Mouse (Mus musculus): ENCODE measurements around the gene Smap2. TPM values are rescaled to one million over a fixed set of nuclear protein-coding genes. Genes with fewer than 3 reads are reported as not detected.
A peak's percentile ranks its signal among the peaks of the same experiment; 100 is the strongest.

Gene Smap2
- polyA plus RNA-seq, 1 experiment from 2014 or later: 22.7 TPM

DNA sequence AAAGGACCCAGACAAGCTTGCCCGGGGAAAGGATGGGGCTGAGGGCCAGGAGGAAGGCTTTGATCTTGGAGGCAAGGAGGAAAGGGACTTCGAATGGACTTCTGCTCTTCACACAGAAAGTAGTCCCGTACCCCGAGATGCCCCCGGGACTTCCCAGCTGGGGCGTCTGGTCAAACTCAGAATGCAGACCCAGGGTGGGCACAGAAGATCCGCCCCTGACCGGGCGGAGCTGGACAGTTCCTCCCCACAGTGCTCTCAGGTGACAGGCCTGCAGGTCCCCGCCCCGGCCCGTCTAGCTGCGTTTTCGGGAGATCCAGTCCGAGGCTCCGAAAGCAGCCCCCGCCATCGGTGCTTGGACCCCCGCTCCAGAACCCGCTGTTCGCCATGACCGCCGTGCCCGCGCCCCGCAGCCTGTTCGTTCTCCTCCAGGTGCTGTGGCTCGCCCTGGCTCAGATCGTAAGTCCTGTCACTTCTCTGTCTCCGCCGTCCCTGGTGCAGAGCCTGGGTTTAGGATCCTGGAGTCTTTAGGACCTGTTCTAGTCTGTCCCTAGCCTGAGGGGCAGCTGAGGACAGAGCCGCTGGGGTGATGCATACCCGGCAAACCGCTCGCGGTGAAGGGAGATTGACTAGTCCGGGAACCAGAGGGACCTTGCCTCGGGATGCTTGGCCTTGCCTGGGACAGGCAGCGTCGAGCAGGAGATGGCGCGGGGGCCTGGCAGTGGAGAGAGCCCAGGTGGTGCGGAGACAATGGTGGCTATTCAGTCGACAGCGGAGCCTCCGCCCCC, 22.5 kb upstream of the Smap2 start, which contains the start of gene Col9a2:
TSS of gene Col9a2 (plus strand) at position 55 of the 785 bp plus-strand sequence.
- 6% methylated on average over 46 of the region's 46 CpGs for WGBS
- H3K27me3 ChIP-seq: peaks cover 34% of the 10 kb centered on the region

DNA sequence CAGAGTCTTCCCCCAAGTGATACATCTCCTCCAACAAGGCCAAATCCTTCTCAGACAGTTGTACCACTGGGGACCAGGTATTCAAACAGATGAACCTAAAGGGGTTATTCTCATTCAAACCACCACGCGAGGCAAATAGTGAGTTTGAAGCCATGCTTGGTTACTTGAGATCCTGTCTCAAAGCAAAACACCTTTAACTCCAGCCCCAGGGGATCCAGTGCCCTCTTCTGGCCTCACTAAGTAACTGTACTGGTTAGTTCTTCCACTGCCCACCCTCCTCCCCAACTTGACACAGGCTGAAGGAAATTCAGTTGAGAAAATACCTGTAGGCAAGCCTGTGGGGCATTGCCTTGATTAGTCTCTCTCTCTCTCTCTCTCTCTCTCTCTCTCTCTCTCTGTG, 16.0 kb upstream of the Smap2 start:
- ATAC-seq: no peak
- no peak overlapping the region for H3K9ac ChIP-seq
- 89% methylated on average over 2 of the region's 2 CpGs for WGBS

More for the DNA sequence above, 22.5 kb upstream of the Smap2 start, which contains the start of gene Col9a2:
- H3K27ac ChIP-seq: no peak within 1 kb of the TSS
- peak within 1 kb of the TSS; percentile 67 for H3K4me2 ChIP-seq
- H3K36me3 ChIP-seq (ENCODE audit: poor library complexity, severe bottlenecking): no peaks in the 10 kb centered on the region
- peak; percentile 69; the same call in 1 of the 2 replicates for ATAC-seq
- peak within 1 kb of the TSS; percentile 58 for H3K9ac ChIP-seq
- peak within 1 kb of the TSS; percentile 39 for H3K4me3 ChIP-seq
- peaks cover 22% of the 10 kb centered on the region for H3K4me1 ChIP-seq
- no peaks in the 10 kb centered on the region for H3K9me3 ChIP-seq (replicated peaks)

DNA sequence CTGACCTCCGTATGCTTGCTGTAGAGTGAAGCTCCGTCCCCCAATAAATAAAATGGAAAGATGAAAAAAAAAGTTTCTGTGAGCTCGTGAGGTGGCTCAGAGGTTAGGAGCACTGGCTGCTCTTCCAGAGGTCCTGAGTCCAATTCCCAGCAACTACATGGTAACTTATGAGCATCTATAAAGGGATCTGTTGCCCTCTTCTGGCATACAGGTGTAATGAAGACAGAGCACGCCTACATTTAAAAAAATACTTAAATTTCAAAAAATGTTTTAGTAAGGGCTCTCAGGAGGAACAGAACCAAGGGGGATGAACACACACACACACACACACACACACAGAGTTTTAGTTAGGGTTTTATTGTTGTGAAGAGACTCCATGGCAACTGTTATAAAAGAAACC, 14.4 kb upstream of the Smap2 start:
- H3K9ac ChIP-seq: no peak overlapping the region
- no peaks in the 10 kb centered on the region for H3K4me1 ChIP-seq
- no peaks in the 10 kb centered on the region for H3K9me3 ChIP-seq (replicated peaks)
- no peak for ATAC-seq
- no peaks in the 10 kb centered on the region for H3K36me3 ChIP-seq (ENCODE audit: poor library complexity, severe bottlenecking)
- H3K4me2 ChIP-seq: no peak overlapping the region
- no peak overlapping the region for H3K27ac ChIP-seq
- H3K4me3 ChIP-seq: no peak overlapping the region
- no peaks in the 10 kb centered on the region for H3K27me3 ChIP-seq
- WGBS: 73% methylated on average over 4 of the region's 4 CpGs

More for the DNA sequence above, 16.0 kb upstream of the Smap2 start:
- H3K9me3 ChIP-seq (replicated peaks): no peaks in the 10 kb centered on the region
- H3K4me2 ChIP-seq: no peak overlapping the region
- no peaks in the 10 kb centered on the region for H3K4me1 ChIP-seq
- peaks cover 4% of the 10 kb centered on the region; the same call in 1 of the 2 replicates for H3K27me3 ChIP-seq
- H3K36me3 ChIP-seq (ENCODE audit: poor library complexity, severe bottlenecking): no peaks in the 10 kb centered on the region
- H3K4me3 ChIP-seq: no peak overlapping the region
- no peak overlapping the region for H3K27ac ChIP-seq

DNA sequence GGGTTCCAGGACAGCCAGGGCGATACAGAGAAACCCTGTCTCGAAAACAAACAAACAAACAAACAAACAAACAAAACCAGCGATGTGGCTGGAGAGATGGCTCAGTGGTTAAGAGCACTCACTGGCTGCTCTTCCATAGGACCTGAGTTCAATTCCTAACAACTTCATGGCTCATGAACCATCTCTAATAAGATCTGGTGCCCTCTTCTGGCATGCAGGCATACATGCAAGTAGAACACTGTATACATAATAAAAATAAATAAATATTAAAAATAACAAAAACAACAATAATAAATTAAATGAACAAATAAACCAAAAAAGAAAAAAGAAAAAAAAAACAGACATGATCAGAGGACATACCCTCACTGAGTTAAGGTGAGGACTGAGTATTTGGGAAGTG, 12.6 kb upstream of the Smap2 start:
- no peak overlapping the region for H3K27ac ChIP-seq
- no peaks in the 10 kb centered on the region for H3K36me3 ChIP-seq (ENCODE audit: poor library complexity, severe bottlenecking)
- no peak overlapping the region for H3K4me3 ChIP-seq
- H3K27me3 ChIP-seq: no peaks in the 10 kb centered on the region
- ATAC-seq: no peak
- no peak overlapping the region for H3K9ac ChIP-seq
- no peak overlapping the region for H3K4me2 ChIP-seq
- WGBS: 72% methylated on average over 3 of the region's 3 CpGs
- no peaks in the 10 kb centered on the region for H3K4me1 ChIP-seq
- no peaks in the 10 kb centered on the region for H3K9me3 ChIP-seq (replicated peaks)

DNA sequence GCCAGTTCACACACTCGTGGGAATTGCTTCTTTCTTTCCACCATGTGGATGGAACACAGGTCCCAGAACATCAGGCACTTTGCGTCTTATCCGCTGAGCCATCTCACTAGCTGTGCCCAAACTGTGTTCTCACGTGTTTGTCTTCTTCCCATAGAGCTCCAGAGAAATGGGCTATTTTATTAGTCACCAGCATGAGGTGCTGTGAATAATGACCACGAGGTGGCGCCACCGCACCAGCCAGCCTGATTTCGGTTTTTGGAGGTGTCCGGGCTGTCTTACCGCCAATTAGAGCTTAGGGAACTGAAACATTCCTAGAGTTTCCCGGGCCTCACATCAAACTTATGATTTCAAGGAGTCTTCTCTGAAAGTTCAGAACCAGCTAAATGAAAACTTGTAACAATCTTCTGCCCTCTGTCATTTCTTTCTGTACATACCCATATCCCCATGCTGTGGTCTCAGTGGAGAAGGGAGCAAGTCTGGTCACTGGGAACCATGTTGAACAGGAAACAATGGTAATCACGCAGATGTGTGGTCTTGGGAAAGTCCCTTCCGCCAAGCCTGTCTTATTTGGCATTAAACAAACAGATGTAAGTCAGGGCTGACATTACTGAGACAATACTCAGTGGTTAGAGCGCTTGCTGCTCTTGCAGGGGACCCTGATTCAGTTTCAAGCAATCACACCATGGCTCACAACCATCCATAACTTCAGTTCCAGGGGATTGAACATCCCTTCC, 11.8 kb upstream of the Smap2 start:
- ATAC-seq: no peak
- no peaks in the 10 kb centered on the region for H3K4me1 ChIP-seq
- no peaks in the 10 kb centered on the region for H3K36me3 ChIP-seq (ENCODE audit: poor library complexity, severe bottlenecking)
- no peak overlapping the region for H3K27ac ChIP-seq
- H3K4me2 ChIP-seq: no peak overlapping the region
- no peaks in the 10 kb centered on the region for H3K27me3 ChIP-seq
- no peak overlapping the region for H3K9ac ChIP-seq
- 25% methylated on average over 14 of the region's 14 CpGs for WGBS
- H3K4me3 ChIP-seq: no peak overlapping the region
- no peaks in the 10 kb centered on the region for H3K9me3 ChIP-seq (replicated peaks)

DNA sequence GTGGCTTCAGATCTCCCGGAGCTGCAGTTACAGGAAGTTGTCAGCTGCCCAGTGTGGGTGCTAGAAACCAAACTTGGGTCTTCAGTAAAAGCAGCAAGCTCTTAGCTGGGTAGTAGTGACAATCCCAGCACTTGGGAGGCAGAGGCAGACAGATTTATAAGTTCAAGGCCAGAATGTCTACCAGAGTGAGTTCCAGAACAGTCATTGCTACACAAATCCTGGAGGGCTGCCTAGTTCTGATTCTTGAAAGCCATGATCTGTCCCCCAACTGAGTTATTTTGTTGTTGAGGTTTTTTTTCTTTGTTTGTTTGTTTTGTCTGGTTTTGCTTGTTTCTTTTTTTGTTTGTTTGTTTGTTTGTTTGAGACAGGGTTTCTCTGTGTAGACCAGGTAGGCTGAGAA, 11.1 kb upstream of the Smap2 start:
- H3K4me1 ChIP-seq: no peaks in the 10 kb centered on the region
- H3K27me3 ChIP-seq: no peaks in the 10 kb centered on the region
- no peak overlapping the region for H3K4me3 ChIP-seq
- 84% methylated on average over 1 of the region's 1 CpGs for WGBS
- H3K9ac ChIP-seq: no peak overlapping the region
- no peaks in the 10 kb centered on the region for H3K36me3 ChIP-seq (ENCODE audit: poor library complexity, severe bottlenecking)
- H3K4me2 ChIP-seq: no peak overlapping the region
- ATAC-seq: no peak
- no peaks in the 10 kb centered on the region for H3K9me3 ChIP-seq (replicated peaks)
- H3K27ac ChIP-seq: no peak overlapping the region

DNA sequence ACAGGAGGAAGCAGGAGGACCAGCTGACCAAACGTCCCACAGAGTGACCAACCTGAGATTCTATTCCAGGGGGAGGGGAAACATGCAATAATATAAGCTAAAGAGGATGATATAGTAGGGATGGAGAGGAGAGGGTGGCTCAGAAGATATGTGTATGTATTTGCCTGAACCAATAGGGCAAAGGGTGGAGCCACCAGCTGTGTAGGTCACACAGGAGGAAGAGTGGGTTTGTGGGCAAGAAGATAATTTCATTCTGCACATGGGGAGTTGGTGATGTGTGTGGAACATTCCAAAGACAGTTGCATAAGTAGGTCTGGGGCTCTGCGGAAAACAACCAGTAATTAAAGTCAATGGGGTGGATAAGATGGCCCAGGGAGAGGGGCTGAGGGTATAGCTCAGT, 8.6 kb upstream of the Smap2 start:
- H3K4me2 ChIP-seq: no peak overlapping the region
- H3K36me3 ChIP-seq (ENCODE audit: poor library complexity, severe bottlenecking): no peaks in the 10 kb centered on the region
- H3K27me3 ChIP-seq: no peaks in the 10 kb centered on the region
- WGBS: 61% methylated on average over 2 of the region's 2 CpGs
- H3K9ac ChIP-seq: no peak overlapping the region
- ATAC-seq: no peak
- no peak overlapping the region for H3K27ac ChIP-seq
- no peaks in the 10 kb centered on the region for H3K4me1 ChIP-seq
- H3K4me3 ChIP-seq: no peak overlapping the region
- H3K9me3 ChIP-seq (replicated peaks): no peaks in the 10 kb centered on the region

DNA sequence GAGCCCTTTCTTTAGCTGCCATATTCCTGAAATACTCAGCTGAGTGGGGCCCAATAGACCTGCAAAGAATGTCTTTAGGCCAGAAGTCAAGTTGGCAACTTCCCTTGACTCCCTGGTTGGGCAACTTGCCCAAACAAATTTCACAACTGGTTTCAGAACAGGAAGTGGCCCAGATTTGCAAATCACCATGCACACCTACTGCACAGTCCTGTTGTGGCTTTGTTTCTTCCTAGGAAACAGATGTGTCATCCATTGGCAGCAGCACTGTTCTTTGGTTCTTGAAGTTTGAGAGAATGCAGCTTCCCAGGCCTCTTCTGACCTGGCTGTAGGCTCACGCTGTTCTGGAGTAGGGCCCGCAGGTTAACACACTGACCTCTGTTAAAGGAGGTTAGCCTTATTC, 6.9 kb upstream of the Smap2 start:
- no peak overlapping the region for H3K27ac ChIP-seq
- no peak for ATAC-seq
- no peaks in the 10 kb centered on the region for H3K27me3 ChIP-seq
- H3K9me3 ChIP-seq (replicated peaks): no peaks in the 10 kb centered on the region
- H3K4me3 ChIP-seq: no peak overlapping the region
- WGBS: 91% methylated on average over 2 of the region's 2 CpGs
- H3K36me3 ChIP-seq (ENCODE audit: poor library complexity, severe bottlenecking): no peaks in the 10 kb centered on the region
- no peak overlapping the region for H3K4me2 ChIP-seq
- no peak overlapping the region for H3K9ac ChIP-seq
- no peaks in the 10 kb centered on the region for H3K4me1 ChIP-seq

DNA sequence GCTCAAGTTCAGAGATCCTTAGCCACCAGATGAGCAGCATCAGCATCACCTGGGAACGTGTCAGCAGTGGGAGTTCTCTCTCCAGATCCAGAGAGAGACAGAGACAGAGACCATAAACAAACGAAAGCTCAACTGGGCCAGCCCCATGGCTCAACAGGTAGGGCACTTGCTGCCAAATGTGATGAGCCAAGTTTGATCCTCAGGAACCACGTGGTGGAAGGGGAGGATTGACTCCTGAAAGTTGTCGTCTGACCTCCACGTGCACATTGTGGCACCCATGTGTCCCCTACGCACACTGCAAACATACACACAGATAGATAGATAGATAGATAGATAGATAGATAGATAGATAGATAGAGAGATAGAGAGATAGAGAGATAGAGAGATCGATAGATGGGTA, 6.4 kb upstream of the Smap2 start:
- H3K4me3 ChIP-seq: no peak overlapping the region
- no peak overlapping the region for H3K27ac ChIP-seq
- H3K4me1 ChIP-seq: no peaks in the 10 kb centered on the region
- H3K9me3 ChIP-seq (replicated peaks): no peaks in the 10 kb centered on the region
- H3K9ac ChIP-seq: no peak overlapping the region
- 86% methylated on average over 7 of the region's 7 CpGs for WGBS
- no peaks in the 10 kb centered on the region for H3K36me3 ChIP-seq (ENCODE audit: poor library complexity, severe bottlenecking)
- ATAC-seq: no peak
- H3K27me3 ChIP-seq: no peaks in the 10 kb centered on the region
- no peak overlapping the region for H3K4me2 ChIP-seq

DNA sequence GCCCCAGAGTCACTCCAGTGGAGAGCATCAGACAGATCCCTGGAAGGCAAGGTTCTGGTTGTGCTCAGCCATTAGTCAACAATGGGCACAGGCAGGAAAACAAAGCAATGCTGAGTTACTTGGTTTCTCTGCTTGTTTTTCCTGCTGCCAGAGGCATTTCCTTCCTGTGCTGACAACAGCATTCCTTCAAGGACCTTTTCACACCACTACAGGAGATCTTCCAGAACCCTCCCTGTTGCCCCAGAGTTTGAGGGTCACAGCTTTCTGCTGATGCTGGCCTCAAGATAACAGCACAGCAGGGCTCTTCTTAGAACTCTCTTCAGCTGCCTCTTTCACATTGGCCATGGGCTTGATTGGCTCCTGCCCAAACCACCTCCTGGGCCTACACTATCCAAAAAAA, 4.9 kb upstream of the Smap2 start:
- ATAC-seq: no peak
- Histone ChIP-seq H3K27ac (no peak overlapping the region), H3K27me3 (no peaks in the 10 kb centered on the region)

DNA sequence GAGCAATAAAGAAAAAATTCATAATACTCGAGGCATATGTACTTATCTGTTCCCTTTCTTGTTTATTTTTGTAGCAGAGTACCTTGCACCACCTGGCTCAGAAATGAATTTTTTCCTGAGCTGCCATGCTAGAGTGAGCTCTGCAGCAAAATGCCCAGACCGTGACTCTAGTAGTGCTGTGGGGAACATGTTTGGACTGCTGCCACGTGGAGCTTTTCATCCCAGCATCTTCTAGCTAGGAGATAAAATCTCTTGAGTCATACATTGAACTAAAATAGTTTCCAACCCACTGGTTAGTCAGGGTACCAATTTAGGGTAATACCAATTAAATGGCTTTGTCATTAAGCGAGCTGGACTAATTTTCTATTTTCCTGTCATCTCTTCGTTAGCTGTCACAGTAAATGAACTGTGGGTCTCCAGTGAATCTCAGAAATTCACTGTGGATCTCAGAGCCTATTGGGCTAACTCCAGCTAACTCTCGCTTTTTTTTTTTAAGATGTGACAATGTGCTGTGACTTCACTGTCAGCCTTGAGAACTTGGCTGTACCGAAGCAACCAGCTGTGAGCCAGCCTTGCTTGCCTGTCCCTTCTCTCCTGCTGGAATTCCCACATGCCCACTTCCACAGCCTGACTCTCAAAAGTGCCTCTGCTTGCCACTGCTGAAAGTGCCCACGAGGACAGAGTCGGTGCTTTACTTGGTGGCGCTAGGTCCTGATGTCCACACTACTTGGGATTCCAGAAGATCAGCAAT, 3.2 kb upstream of the Smap2 start:
- Histone ChIP-seq H3K27me3 (no peaks in the 10 kb centered on the region), H3K27ac (no peak overlapping the region), H3K4me3 (no peak overlapping the region), H3K36me3 (ENCODE audit: poor library complexity, severe bottlenecking) (no peaks in the 10 kb centered on the region), H3K4me1 (peaks cover 15% of the 10 kb centered on the region), H3K4me2 (no peak overlapping the region), H3K9ac (no peak overlapping the region), H3K9me3 (replicated peaks) (no peaks in the 10 kb centered on the region)
- no peak for ATAC-seq
- 58% methylated on average over 10 of the region's 10 CpGs for WGBS

More for the DNA sequence above, 4.9 kb upstream of the Smap2 start:
- H3K4me1 ChIP-seq: peaks cover 3% of the 10 kb centered on the region; the same call in 1 of the 2 replicates
- H3K9ac ChIP-seq: no peak overlapping the region
- H3K4me2 ChIP-seq: no peak overlapping the region
- no peaks in the 10 kb centered on the region for H3K9me3 ChIP-seq (replicated peaks)
- no peaks in the 10 kb centered on the region for H3K36me3 ChIP-seq (ENCODE audit: poor library complexity, severe bottlenecking)
- no peak overlapping the region for H3K4me3 ChIP-seq

DNA sequence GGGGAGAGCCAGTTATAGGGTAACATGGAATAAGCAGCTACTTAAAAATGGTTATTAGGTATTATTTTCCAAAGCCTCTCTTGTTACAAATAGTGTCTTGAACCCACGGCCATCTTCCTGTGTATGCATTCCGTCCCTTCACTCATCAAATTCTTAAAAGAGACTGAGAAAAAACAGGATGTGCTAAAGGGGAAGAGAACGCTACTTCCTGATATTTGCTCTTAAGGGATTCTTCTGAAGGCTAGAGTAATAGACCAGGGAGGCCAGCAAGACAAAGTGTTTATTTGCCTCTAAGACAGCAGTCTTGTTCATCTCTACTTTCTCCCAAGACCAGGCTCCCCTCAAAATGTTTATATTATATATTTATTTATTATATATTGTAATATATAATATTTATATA, 1.2 kb upstream of the Smap2 start:
- no peaks in the 10 kb centered on the region for H3K9me3 ChIP-seq (replicated peaks)
- 92% methylated on average over 3 of the region's 3 CpGs for WGBS

More for the DNA sequence above, 1.2 kb upstream of the Smap2 start:
- Histone ChIP-seq H3K4me1 (peaks cover 18% of the 10 kb centered on the region), H3K9ac (no peak overlapping the region), H3K4me3 (no peak overlapping the region), H3K27me3 (no peaks in the 10 kb centered on the region), H3K27ac (no peak overlapping the region), H3K36me3 (ENCODE audit: poor library complexity, severe bottlenecking) (no peaks in the 10 kb centered on the region), H3K4me2 (no peak overlapping the region)
- ATAC-seq: no peak
